Mouse (Mus musculus) c-Kit-negative CD71-positive TER-119-positive erythroid progenitor cells, embryonic 14.5 days (primary cell): Measurements from ENCODE around the gene Gm3047.
"Not testable (repeated sequence)": the region's sequence is repeated elsewhere in the genome, so short reads cannot be mapped to it uniquely, and the experiment has no call there.

Experiments used
- DNase-seq: peaks from one replicate; pipeline ENCODE4 v3.0.0-alpha.2; 2013; ENCODE audit warnings: low read depth, low spot score

Gm3047 gene

GRCm38 (mm10) chr14:4555105-4555504 lies at the start of gene Gm3047:
Gm3047 (plus strand) TSS chr14:4555405.
- DNase-seq, result not testable (repeated sequence)
